Mouse (Mus musculus) CD4-positive helper T cell, adult 2 months (primary cell): Measurements from ENCODE around the gene Mybph.
A peak's percentile ranks its signal among the peaks of the same experiment; 100 is the strongest.
"Not testable (repeated sequence)": the region's sequence is repeated elsewhere in the genome, so short reads cannot be mapped to it uniquely, and the experiment has no call there.

Experiments used
- DNase-seq: peaks from one replicate; pipeline ENCODE4 v3.0.0-alpha.2; 2012; ENCODE audit warnings: low read depth, missing footprints, low spot score

The Mybph gene

GRCm38 (mm10) chr1:134233681-134234454 lies 40.6 kb downstream of the Mybph start:
- no peak for DNase-seq

- DNase-seq: no peak
Measured at GRCm38 (mm10) chr1:134234455-134235390, 41.5 kb downstream of the Mybph start.

GRCm38 (mm10) chr1:134235391-134235921 lies 42.2 kb downstream of the Mybph start, which contains the start of gene Adora1:
Gene Adora1 (minus strand): TSS chr1:134235431.
- no peak for DNase-seq

- no peak for DNase-seq
Measured at GRCm38 (mm10) chr1:134236142-134236541, 42.9 kb downstream of the Mybph start.

GRCm38 (mm10) chr1:134237438-134237837 lies 44.2 kb downstream of the Mybph start:
- DNase-seq: no peak

GRCm38 (mm10) chr1:134240701-134241100 lies 47.5 kb downstream of the Mybph start:
- no peak for DNase-seq

- DNase-seq: no peak
Measured at GRCm38 (mm10) chr1:134241298-134241697, 48.0 kb downstream of the Mybph start.

- DNase-seq: no peak
Measured at GRCm38 (mm10) chr1:134242286-134242685, 49.0 kb downstream of the Mybph start.

- no peak for DNase-seq
Measured at GRCm38 (mm10) chr1:134243505-134243904, 50.3 kb downstream of the Mybph start.

- DNase-seq: peak; percentile 26
Measured at GRCm38 (mm10) chr1:134243948-134244914, 51.0 kb downstream of the Mybph start.

- DNase-seq: no peak
Measured at GRCm38 (mm10) chr1:134245004-134245717, 51.9 kb downstream of the Mybph start.

- DNase-seq: no peak
Measured at GRCm38 (mm10) chr1:134246590-134246989, 53.3 kb downstream of the Mybph start.

- DNase-seq: not testable (repeated sequence)
Measured at GRCm38 (mm10) chr1:134249681-134250080, 56.4 kb downstream of the Mybph start.
